Mouse (Mus musculus): ENCODE measurements around the gene Erh.
A peak's percentile ranks its signal among the peaks of the same experiment; 100 is the strongest.

Erh gene

DNA sequence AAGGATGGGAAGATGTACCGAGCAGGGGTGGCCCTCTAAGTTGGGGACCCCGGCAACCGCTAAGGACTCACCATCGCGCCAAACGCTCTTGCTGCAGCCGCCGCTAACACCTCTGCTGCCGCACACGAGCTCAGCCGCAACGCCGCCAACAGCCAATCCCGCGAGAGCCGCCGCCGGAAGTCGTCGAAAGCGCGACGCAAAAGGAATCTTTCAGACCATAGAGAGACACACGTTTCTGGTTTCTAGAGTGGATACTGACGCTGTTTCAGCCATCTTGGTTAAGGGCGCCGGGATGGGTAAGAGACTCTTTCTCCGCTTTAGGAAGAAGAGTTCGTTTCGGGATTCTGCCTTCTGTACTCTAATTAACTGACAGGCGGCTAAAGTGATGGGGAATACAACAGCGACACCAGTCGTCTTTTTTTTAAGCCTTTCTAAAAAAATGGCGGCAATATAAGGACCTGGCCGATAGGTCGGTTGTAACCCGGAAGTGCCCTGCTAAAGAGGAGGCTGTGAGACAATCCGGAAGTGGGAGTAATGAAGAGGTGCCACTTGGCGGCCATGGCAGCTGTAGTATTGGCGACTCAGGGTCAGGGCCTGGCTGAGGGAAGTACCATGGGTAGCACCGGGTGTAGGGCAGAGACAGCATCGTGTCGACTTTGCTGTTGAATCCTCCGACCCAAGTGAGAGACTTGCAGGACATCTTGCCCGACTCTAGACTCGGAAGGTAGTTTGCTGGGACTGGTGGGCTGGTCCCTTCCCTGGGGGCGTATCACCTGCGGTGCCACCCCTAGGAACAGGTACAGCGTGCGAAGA, at the start of gene Erh, which contains the start of gene Slc39a9:
Gene Erh, minus strand, starts transcription at position 649 of the 813 bp plus-strand sequence.
Gene Slc39a9, plus strand, starts transcription at position 191 of the 813 bp plus-strand sequence.
- peak; percentile 97 for DNase-seq (ENCODE audit: low read depth, low spot score)

DNA sequence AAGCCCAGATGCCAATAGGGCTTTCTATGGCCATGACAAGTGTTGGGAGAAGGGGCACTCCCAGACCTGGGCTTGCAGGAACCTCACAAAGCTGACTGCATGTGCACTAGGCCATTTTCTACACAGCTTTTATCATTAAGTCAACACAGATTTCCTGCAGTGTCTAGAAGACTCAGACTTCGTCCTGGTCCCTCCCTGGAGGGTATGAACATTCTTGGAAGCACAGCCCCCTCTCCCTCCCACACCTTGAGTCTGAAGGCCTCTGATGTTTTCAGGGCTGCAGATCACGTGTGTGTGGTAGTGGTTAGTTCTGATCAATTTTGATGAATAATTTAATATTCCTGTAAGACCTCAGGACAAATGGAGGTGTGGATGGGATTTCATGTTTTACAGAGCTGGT, 49.6 kb upstream of the Erh start:
- no peak for DNase-seq (ENCODE audit: low read depth, low spot score)

DNA sequence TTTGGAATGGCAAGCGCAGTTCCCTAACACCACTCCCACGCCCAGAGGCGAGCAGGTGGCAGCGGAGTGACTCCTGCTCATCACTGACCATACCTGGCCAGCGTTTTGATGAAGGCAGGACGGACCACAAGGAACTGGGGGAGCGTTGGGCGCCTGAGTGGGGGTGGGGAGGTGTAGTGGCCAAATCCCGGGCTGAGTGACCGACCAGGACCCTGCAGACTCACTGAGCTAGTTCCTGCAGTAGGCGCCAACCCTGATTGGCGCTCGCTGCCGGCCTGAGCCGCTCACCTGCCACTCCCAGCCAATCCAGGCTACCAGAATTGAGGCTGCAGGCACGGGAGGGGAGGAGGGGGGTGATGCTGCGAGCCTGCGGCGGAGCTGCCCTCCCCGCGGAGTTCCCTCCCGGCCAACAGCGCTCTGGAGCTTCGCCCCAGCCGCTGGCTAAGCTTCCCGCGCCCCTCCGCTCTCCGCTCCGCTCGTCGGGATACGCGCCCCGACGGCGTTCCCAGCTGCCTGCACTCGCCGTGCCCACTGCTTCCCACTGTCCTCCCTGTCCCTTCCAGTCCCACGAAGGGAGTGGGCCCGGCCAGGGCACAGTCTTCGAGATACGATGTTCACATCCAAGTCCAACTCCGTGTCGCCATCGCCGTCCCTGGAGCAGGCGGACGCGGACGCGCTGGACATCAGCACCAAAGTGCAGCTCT, 48.3 kb upstream of the Erh start, which contains the start of gene Plekhd1:
Gene Plekhd1, plus strand, starts transcription at position 323 of the 704 bp plus-strand sequence.
- DNase-seq (ENCODE audit: low read depth, low spot score), result no peak

DNA sequence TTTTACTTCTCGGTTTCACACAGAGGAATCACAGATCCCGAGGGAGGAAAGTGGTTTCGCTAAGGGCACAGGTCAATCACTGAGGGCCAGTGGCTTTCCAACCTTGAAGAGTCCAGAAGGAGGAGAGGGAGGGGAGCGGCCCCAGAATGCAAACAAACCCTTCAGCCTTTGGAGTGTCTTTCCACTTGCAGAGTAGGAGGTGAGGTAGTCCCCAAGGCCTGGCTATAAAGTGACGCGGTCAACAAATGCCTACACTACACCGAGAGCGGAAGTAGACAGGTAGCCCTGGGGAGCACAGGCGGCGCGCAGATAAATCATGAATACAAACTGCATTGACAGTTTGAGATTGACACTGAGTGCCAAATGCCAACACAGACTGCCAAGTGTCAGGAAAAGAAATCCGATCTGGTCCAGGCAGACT, 47.5 kb upstream of the Erh start:
- DNase-seq (ENCODE audit: low read depth, low spot score), result no peak

DNA sequence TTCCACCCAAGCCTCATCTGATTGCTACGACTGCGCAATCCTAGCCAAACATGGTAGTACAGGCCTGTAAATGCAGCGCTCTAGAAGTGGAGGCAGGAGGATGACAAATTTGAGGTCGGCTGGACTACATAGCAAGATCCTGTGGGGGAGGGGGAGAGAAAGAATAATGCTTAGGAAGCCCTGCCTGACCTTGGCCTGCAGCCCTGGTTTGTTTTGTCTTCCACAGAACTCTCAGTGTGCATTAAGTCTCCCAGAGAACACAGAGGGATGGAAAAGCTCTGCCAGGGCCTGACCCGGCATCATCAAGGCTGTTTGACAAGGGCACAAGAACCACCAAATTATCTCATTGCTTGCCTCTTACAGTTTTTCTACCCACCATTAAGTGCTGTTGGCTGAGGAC, 45.6 kb upstream of the Erh start:
- no peak for DNase-seq (ENCODE audit: low read depth, low spot score)

DNA sequence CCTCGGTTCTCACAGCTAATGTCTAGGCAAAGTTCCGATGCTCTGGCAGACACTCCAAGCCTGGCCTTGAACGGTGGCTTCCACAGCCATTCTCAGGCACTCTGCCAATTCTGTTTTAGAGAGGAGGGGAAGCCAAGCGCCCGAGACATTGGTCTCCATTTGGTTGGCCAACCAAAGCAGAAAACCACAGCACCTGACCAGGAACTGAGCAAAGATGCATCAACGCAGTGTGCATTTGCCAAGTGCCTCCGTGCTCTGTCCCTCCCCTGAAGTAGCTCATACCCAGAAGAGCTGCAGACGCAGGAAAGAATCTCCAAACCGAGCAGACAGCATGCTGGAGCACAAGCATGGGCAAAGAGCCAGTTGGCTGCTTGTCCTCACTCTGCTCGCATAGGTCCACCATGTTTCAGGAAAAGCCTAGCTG, 43.7 kb upstream of the Erh start:
- peak; percentile 42 for DNase-seq (ENCODE audit: low read depth, low spot score)

DNA sequence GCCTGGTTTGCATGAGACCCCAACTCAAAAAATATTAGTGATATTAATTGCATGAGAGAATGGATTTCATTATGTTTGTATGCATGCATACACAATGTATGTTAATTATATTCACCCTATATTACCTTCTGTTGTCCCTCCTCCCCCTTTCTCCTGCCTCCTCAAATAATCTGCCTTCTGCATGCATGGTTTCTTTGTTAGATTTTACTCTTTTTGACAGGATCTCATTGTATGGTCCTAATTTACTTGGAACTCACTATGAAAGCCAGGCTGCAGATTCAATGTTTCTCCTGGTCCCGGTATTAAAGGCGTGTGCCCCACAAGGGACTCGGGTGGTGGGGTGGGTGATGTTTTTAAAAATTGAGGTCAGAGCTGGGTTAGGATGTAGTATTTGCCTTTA, 40.2 kb upstream of the Erh start:
- no peak for DNase-seq (ENCODE audit: low read depth, low spot score)

DNA sequence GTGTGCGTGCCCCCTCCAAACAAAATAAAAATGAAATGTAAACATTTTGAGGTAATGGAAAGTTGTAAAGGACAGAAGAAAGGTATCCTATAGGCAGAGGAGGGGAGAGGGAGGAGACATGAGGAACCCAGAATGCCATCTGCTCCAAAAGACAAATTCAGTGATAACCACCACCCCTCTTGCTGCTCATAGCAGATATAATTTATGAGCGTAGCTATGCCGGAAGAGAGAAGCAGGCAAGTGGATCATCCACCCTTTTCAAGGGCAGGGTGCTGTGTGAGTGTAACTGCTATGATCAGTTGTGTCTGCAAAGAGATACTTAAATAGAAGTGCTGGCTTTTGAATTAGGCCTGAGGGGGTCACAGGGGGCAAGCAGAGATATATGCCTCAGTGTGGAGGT, 39.4 kb upstream of the Erh start:
- no peak for DNase-seq (ENCODE audit: low read depth, low spot score)

DNA sequence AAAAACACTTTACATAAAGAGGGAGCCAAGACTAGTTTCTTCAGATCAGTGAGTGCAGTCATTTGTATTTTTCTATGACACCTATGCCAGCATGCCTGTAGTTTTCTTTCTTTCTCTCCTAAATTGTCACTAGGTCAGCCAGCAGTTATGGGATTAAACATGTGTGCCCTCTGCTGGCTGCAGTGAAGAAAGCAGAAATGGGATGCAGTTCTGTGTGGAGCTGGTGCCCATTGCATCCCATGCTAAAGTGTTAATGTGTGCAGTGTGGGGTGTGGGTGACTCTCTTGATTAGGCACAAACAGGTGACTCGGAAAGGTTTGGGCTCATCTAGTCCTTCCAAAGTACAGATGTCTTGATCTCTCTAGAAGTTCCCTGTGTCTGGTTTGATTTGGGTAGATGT, 37.2 kb upstream of the Erh start:
- no peak for DNase-seq (ENCODE audit: low read depth, low spot score)

DNA sequence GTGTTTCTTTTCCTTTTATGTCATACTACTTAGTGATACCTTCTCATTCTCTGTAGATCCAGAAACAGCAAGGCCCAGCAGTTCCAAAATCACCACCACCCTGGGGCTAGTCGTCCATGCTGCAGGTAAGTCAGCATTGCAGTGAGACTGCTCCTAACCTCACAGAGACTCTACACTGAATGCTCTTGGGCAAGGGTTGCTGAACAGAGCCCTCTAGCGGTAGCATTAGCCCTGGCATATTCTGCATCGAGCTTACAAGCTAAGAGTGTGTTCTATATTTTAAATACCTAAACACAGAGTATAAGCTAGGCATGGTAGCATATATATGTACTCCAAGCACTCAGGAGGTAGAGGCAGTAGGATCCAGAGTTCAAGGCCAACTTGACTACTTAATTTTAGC, 29.0 kb upstream of the Erh start:
- peak; percentile 41 for DNase-seq (ENCODE audit: low read depth, low spot score)

DNA sequence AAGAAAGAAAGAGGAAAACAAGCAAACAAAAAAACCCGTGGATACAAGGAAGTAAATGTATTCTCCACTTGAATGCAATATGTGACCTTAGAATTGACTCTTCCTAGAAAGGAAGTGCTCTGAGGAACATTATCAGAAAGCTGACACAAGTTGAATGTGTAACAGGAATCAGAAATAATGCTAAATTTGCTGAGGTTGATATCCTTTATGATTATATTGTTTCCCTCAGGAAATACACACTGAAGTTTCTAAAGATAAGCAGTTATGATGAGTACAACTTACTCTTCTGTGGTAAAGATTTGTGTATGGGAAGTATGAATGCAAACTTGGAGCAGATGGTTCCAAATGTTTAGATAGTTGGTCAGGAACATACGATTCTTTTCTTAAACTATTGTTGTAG, 24.2 kb upstream of the Erh start:
- DNase-seq (ENCODE audit: low read depth, low spot score), result no peak

DNA sequence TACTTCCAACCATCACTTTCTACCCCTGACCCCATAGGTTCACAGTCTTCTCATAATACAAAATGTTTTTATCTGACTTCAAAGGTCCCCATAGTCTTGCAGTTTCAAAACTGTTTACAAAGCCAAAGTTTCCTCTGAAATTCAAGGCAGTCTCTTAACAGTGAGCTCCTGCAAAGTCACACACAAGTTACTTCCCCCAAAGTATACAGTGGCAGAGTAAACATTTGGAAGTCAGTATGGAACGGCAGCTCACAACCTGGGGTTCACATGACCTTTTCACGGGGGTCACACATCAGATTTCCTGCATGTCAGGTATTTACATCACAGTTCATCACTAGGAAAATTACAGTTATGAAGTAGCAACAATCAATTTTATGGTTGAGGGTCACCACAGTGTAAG, 19.8 kb upstream of the Erh start:
- DNase-seq (ENCODE audit: low read depth, low spot score), result no peak

DNA sequence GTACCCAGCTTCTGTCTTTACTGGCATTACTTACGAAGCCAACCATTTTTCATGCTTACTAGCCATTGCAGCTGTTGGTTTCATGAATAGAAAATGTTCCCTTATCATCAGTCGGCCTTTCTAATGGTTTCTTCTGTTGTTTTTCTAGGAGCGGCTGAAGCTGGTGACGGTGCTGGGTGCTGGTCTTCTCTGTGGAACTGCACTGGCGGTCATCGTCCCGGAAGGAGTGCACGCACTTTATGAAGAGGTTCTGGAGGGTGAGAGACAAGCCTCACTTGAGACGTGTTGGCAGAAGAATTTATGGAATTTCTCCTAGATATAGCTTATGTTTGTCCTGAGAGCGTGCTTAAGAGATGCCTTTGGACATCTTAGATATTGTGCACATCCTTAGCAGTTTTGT, 18.2 kb upstream of the Erh start:
- no peak for DNase-seq (ENCODE audit: low read depth, low spot score)

DNA sequence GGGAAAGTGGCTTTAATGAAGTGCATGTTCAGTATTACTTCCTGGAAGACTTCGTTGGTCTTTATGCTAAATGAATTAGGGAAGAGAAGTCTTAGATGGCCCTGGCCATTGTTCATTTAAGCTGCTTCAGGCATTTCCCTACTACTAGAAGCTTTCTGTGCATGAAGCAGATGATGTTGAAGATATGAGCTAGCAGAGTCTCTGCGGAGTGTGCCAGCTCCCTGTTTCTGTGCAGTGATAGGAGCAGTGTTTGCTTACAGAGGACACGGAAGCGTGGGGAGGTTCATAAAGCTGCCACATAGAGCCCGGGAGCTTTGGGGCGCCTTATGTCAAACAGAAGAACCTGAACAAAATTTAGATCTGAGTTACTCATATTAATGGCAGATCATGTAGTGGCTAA, 14.5 kb upstream of the Erh start:
- no peak for DNase-seq (ENCODE audit: low read depth, low spot score)

DNA sequence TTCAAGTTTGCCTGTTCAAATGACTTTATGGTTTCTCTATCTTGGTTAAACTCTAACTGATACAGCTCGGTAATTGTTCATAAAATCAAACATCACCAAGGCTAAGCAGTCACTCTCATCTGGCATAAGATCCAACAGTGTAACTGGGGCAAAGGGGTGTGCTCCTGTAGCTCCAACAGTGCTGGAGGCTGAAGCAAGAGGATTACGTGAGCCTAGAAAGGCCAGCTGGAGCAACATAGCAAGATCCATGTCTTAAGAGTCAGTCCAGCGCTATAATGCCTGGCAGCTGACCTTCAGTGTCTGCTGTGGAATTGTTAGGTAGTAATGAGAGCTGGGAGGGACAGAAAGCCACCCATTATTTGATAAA, 10.5 kb upstream of the Erh start:
- DNase-seq (ENCODE audit: low read depth, low spot score), result no peak

DNA sequence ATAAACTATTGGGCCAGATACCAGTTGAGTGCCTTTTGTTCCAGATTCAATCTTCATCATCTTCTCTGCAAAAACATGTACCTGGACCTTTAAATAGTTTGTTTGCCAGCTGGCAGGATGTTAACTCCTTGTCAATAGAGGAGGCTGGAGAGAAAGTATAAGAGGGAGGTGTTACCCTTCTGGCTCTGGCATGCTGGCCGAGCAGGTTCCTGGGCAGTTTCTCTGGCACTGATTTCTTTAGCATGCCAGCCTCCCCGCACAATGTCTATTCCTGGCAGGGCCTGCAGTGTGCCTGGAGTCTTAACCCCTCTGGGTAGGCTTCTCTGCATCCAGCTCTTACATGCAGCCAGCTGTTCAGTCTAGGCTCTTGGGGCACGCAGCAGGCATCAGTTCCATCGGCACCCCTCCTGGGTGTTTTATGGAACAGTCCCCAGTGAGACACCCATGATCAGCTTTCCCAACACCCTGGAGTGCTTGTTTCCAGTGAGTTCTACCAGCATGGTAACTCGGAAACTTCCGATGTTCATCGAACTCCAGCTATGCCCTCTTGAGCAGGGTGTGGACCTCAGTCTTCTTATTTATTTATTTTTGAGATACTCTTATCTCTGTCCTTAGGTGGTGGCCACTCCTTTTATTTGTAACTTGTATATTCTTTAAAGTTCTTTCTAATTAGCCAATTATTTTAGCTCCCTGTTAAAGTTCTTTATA, 10.0 kb upstream of the Erh start:
- DNase-seq (ENCODE audit: low read depth, low spot score), result no peak

DNA sequence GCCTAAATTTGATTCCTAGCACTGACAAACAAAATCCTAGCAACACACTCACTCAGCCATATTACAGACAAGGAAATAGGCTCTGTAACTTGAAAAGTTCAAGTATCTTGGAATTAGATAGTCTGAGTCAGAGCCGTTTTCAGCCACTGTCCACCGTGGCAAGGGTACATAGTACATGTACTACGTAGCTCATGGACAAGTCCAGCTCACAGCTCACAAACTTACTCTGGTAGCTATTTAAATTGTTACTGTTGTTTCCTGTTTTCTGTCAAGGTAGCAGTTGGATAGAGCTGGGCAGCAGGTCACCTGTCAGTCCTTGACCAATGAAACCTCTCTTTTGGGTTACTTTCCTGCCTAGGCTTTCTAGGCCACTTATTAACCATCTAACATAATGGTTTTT, 2.2 kb upstream of the Erh start:
- no peak for DNase-seq (ENCODE audit: low read depth, low spot score)

DNA sequence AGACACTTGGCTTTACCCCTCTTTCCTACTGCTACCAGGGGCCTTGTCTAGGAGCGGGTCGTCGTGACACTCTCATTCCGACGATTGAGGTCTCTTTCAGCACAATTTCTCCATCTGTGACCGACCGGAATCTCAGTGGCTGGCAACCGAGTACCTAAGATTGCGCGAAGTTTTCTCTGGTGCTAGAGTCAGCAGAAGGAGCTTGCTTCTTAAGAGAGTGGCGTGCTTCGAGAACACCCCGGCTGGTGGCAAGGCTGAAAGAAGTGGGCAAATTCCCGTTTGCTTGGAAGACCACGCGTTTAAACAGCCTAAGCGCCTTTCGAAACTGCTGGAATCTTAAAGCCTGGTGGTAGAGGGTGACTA, 346 bp upstream of the Erh start:
- no peak for DNase-seq (ENCODE audit: low read depth, low spot score)

DNA sequence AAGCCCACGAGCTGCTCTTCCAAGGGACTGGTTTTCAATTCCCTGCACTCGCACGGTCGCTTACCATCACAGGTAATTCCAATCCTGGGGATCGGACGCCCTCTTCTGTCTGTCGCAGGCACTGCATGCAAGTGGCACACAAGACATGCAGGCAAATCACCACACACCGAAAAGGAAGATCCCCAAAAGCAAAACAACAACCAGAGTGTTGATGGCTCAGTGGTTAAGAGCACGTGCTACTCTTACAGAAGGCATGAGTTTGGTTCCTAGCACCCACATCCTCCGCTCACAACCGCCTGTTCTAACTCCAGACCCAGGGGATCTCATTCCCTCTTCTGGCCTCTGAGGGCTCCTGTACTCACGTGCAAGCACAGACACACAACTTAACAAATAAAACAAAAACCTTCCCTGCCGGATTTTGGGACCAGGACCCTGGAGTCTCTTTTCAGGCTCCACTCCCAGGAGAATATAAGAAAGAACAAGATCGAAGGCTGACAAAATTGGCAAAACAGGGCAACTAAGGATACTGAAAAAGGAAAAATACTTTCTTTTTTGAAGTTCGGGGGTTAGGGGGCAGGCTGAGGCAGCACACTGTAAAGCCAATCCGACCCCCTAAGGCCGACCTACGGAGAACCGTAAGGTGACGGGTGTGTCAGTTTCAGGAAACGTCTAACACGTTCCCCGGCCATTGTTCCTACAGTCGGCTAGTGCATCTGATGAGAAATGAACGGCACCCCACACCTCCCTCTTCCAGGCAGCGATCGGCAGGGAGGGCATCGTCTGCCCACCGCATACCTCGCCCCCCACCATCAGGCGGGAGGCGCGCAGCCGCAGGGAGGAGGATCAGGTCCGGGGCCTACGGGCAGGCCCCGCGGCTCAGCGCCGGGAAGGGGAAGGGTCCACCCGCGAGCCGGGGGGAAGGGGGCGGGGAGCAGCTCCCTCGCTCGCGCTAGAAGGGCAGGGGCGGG, 1.1 kb downstream of the Erh start:
- DNase-seq (ENCODE audit: low read depth, low spot score), result no peak

DNA sequence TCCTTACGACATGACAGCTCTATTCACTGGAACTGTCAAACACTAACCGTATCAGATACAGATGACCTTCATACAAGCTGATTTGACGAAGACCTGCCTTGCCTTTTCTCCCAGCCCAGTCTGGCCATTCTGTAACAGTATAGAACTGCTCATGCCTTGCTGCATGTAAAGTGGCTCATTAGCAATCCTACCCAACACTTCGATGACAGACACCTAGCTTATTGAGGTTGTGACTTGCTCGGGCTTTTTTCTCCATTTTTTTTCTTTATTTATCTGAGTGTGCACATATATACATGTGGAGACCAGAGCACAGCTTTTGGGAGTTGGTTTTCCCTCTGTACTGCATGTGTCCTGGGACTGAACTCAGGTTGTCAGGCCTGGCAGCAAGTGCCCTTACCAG, 12.4 kb downstream of the Erh start:
- DNase-seq (ENCODE audit: low read depth, low spot score), result no peak

DNA sequence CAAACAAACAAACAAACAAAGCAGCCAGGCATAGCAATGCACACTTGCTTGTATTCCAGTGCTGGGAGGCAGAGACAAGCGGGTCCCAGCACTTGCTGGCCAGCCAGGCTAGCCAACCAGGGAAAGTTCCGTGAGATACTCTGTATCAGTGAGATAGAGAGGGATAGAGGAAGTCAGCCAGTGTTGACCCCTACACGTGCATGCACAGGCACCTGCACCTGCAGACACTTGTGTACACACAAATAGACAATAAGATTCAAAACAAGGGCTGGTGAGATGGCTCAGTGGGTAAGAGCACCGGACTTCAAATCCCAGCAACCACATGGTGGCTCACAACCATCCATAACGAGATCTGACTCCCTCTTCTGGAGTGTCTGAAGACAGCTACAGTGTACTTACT, 23.6 kb downstream of the Erh start:
- no peak for DNase-seq (ENCODE audit: low read depth, low spot score)
